16 mouse cellular contexts compared by ENCODE assay signal in the genomic region with DNA sequence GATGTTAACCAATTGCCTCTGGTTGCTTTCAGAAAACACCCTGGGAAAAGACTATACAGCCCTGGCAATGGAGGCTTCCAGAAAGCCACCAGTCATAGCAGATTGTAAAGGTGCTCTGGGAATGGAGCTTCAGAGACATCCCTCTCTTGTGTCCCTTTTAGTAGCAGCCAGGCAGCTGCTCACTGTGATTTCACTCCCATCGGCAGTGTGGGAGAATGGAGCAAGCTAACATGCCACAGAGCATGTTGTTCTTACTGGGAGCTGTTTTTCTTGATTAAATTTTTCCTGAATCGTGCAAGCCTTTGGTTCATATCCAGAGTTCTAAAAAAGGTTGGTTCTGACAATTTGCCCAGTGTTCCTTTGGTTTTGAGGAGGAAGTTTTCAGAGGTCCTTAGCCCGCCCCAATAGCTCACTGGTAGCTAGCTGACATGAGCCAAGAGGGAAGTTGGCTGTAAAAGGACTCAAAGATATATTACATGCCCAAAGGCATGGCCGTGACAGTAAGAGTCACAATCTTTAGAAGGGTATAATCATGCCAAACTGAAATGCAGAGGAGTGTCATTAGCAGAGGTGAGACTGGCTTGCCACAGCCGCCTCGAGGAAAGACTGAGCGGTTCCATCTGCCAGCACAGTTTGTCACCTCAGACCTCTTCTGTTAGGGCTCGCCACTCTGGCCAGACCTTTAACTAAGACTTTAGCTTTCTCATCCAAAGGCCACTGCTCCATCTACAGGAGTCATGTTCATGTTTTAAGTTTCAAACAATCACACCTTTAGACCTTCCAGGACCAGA.
DNase-seq lines count a peak whose midpoint lies in the region; TF ChIP-seq lines count a peak whose summit lies in the region.
"Had no signal": no experiment of that assay in that cellular context is flagged by ENCODE, and none has a peak within 500 bp of the region (broad histone marks: within the 10 kb centered on the region; RNA-seq: fewer than 3 reads in every experiment).

No protein-coding gene starts in this region.

- intact Hi-C loops in heart, postnatal 25 days (cut with DNase I): no loop called here

- TF ChIP-seq POLR2A in cerebellum, adult 2 months (IDR thresholded peaks at IDR 0.05; ENCODE audit: borderline replicate concordance, insufficient read depth, low read length): no peak

- H3K27ac ChIP-seq in cerebellum, adult 2 months (ENCODE audit: insufficient read depth, low read length): no peak overlapping the region
- H3K27ac ChIP-seq: midbrain, embryonic 13.5 days; neural tube, embryonic 12.5 days had no signal

- DNase-seq in heart, adult 18-20 months: peak; percentile 33 to 44
- no peak for DNase-seq in heart, postnatal 25 days (ENCODE audit: low spot score)
- peak; percentile 13 for DNase-seq in right cerebral cortex, adult 18-20 months
- no peak for DNase-seq in right cerebral cortex, postnatal 4 days
- peak; percentile 26 for DNase-seq in layer of hippocampus, adult 9-11 months
- DNase-seq in cerebellum, adult 2 months: no peak
- DNase-seq in cerebellum, postnatal 10 days: no peak
- no peak for DNase-seq in testis, postnatal 10 days (ENCODE audit: low spot score)
- DNase-seq: gastrocnemius, postnatal 10 days; kidney, postnatal 25 days; left cerebral cortex, postnatal 4 days; liver, postnatal 0 days; retina, postnatal 1 day; thymus, postnatal 25 days had no signal

- H3K4me1 ChIP-seq in cerebellum, adult 2 months (ENCODE audit: control insufficient read depth, insufficient read depth, low read length): no peaks in the 10 kb centered on the region

- H3K4me3 ChIP-seq in cerebellum, adult 2 months (replicated peaks; ENCODE audit: insufficient read depth, low read depth, low read length): no peak overlapping the region
- H3K4me3 ChIP-seq: midbrain, embryonic 13.5 days; neural tube, embryonic 12.5 days had no signal

- no peaks in the 10 kb centered on the region for H3K27me3 ChIP-seq in cerebellum, adult 2 months (ENCODE audit: control insufficient read depth, insufficient read depth, low read length)
- H3K27me3 ChIP-seq: midbrain, embryonic 13.5 days; neural tube, embryonic 12.5 days had no signal

- TF ChIP-seq CTCF in cerebellum, adult 2 months (IDR thresholded peaks at IDR 0.05; ENCODE audit: borderline replicate concordance, insufficient read depth, low read depth, low read length): no peak

- 49% methylated on average over 8 of the region's 8 CpGs for WGBS in cerebellum, adult 2 months

Comparison
In these comparisons a context has a peak if more than half of its experiments do, and no peak if none do; other contexts are left out.
1. DNase-seq: peak in heart, adult 18-20 months (2 of 2), right cerebral cortex, adult 18-20 months (single experiment) and layer of hippocampus, adult 9-11 months (single experiment); none in heart, postnatal 25 days (single experiment), right cerebral cortex, postnatal 4 days (single experiment), cerebellum, adult 2 months (0 of 2), cerebellum, postnatal 10 days (0 of 2) and testis, postnatal 10 days (single experiment).